Mouse (Mus musculus) heart, embryonic 10.5 days (tissue): Measurements from ENCODE around the gene Arhgap24. TPM values are rescaled to one million over a fixed set of nuclear protein-coding genes. Genes with fewer than 3 reads are reported as not detected.
A peak's percentile ranks its signal among the peaks of the same experiment; 100 is the strongest.
"Not testable (repeated sequence)": the region's sequence is repeated elsewhere in the genome, so short reads cannot be mapped to it uniquely, and the experiment has no call there.

Experiments used
- DNase-seq: peaks from one replicate; pipeline ENCODE4 v3.0.0-alpha.2; 2017; ENCODE audit warnings: low spot score
- H3K27ac ChIP-seq: fragments of 300-500 bp; sonication (generic); 2 replicates; pipeline ENCODE4 v1.5.1; 2016; ENCODE audit warnings: mild to moderate bottlenecking
- H3K27me3 ChIP-seq: fragments of 300-500 bp; sonication (generic); 2 replicates; pipeline ENCODE4 v1.6.1; 2016; ENCODE audit warnings: mild to moderate bottlenecking; ENCODE audit not compliant: poor library complexity, insufficient read depth, severe bottlenecking
- H3K36me3 ChIP-seq: fragments of 300-500 bp; sonication (generic); 2 replicates; pipeline ENCODE4 v1.6.1; 2016; ENCODE audit warnings: mild to moderate bottlenecking, moderate library complexity
- H3K4me1 ChIP-seq: fragments of 300-500 bp; sonication (generic); 2 replicates; pipeline ENCODE4 v1.6.1; 2016; ENCODE audit warnings: mild to moderate bottlenecking
- H3K4me3 ChIP-seq: fragments of 300-500 bp; sonication (generic); 2 replicates; pipeline ENCODE4 v1.5.1; 2016; ENCODE audit warnings: mild to moderate bottlenecking, moderate library complexity
- H3K9me3 ChIP-seq: fragments of 300-500 bp; sonication (generic); 2 replicates; pipeline ENCODE4 v1.6.1; 2016; ENCODE audit warnings: mild to moderate bottlenecking, moderate library complexity
- WGBS: fragments of 180-500 bp; shearing (Covaris S2); methylation state at CpG from one replicate; pipeline ENCODE4 v1.1.7; 2016; 5-methylcytosine and 5-hydroxymethylcytosine counted together
- polyA plus RNA-seq: library from polyadenylated mRNA; unstranded; fragments of >200 nt; fragmentation: Nextera tagmentation; extraction: Ambion mirVana; gene quantifications from 2 replicates; pipeline ENCODE4 v1.2.1, GENCODE M21; 2016

Gene Arhgap24
- polyA plus RNA-seq, 1 experiment from 2014 or later, result 8.1 TPM

DNA sequence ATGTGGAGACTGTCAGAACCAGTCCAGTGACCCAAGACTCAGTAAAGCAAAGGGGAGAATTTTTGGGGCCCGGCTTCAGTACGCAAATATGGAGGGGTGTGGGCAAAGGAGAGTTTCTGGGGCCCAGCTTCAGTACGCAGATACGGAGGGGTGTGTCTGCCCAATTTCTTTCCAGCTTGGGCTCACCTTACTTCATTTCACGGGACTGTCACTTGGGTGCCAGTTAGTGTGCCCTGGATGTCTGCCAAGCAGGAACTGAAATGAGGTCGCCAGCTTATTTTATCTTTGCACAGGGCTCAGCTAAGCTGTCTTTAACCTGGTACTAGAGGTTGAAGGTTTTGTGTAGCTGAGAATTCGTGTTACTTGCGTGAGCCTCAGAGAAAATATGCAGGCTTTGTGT lies 344.3 kb downstream of the Arhgap24 start:
- Histone ChIP-seq H3K36me3 (no peaks in the 10 kb centered on the region), H3K27me3 (no peaks in the 10 kb centered on the region), H3K27ac (no peak overlapping the region), H3K4me1 (no peaks in the 10 kb centered on the region), H3K9me3 (no peaks in the 10 kb centered on the region), H3K4me3 (no peak overlapping the region)
- no peak for DNase-seq
- WGBS, result 70% methylated on average over 8 of the region's 8 CpGs

DNA sequence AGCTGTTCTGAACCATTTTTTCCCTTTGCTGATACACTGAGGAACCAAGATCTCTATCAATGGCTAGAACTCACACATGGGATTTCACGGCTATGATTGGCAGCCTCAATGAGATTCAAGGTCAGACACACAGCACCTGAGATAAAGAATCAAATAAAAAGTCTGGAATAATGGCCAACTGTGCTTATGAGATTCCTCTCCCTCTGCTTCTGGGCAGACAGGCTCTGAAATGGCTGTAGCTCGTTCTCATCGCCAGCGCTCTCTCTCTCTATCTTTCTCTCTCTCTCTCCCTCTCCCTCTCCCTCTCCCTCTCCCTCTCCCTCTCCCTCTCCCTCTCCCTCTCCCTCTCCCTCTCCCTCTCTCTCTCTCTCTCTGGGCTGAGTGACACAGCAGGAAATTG lies 357.9 kb downstream of the Arhgap24 start:
- Histone ChIP-seq H3K4me3 (no peak overlapping the region), H3K4me1 (peaks cover 8% of the 10 kb centered on the region), H3K27ac (no peak overlapping the region), H3K9me3 (no peaks in the 10 kb centered on the region), H3K36me3 (no peaks in the 10 kb centered on the region), H3K27me3 (no peaks in the 10 kb centered on the region)
- no peak for DNase-seq
- 66% methylated on average over 4 of the region's 4 CpGs for WGBS

DNA sequence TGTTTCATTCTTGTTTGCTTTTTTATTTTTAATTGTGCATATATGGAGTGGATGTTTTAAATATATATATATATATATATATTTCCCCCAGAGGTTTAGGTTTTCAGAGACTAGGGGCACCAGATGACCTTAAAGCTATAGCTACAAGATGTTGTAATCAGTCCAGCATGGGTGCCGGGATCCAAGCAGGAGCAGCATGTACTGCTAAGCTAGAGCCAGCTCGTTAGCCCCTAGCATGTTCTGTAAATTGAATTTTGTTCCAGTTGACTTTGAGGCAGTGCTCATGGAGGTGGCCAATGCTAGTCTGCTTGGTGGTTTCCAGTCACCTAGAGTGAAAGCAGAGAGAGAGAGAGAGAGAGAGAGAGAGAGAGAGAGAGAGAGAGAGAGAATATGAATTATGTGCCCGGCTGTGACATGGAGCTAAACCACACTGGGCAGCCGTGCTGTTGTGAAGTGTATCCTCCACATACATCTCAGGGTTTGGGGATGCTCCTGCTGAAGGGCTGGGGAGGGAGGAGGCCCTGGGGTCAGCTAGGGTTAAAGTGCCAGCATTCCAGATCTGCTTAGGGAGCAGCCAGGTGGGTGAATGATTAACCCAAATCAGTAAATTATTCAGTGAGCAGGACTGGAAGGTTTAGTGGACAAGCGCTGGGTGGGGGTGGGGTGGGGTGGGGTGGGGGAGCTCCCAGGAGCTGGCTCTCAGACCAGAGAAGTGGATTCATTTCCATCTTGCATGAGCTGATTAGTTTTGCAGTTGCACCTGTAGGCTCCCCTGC lies 362.9 kb downstream of the Arhgap24 start:
- Histone ChIP-seq H3K27me3 (no peaks in the 10 kb centered on the region), H3K4me1 (peaks cover 37% of the 10 kb centered on the region), H3K4me3 (no peak overlapping the region), H3K36me3 (no peaks in the 10 kb centered on the region), H3K9me3 (no peaks in the 10 kb centered on the region), H3K27ac (no peak overlapping the region)
- 39% methylated on average over 5 of the region's 5 CpGs for WGBS
- DNase-seq, result no peak

DNA sequence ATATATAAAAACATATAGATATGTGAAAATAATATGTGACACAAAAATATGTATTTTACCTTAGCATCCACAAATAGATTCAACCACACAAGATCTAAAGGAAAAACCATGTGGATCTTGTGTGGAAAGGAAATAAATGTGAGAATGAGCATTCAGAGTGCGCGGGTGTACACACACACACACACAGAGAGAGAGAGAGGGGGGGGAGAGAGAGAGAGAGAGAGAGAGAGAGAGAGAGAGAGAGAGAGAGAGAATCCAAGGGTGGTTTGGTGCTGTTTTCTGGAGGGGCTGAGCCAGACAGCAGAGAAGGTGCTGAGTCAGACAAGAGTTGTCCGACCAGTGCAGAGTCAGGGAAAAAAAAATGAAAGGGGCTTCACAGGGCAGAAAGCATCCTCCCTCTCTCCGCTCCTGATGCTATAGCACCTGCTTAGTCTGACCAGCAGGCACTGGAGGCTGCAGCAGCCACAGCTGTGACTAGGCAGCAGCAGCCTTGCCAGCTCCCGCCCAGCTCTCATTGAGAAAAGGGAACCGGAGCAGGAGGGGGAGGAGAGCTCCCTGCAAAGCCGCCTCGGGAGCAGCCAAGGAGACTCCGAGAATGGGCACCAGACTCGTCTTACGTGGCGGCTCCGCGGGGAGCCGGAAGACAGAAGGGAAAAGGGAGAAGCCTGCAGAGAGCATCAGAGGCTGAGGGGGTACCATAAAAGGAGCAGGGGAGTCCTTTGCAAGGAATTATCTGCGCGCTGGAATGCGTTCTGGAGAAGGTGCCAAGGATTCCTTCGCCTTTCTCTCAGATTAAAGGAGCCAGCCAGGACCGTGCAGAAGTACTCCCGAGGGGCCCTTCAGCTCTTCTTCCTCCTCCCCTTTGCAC lies 363.8 kb downstream of the Arhgap24 start:
- Histone ChIP-seq H3K27me3 (no peaks in the 10 kb centered on the region), H3K9me3 (no peaks in the 10 kb centered on the region), H3K27ac (peak overlapping the region; percentile 84), H3K36me3 (no peaks in the 10 kb centered on the region), H3K4me3 (peak overlapping the region; percentile 62), H3K4me1 (peaks cover 37% of the 10 kb centered on the region)
- 2% methylated on average over 21 of the region's 21 CpGs for WGBS
- DNase-seq, result peak; percentile 87

DNA sequence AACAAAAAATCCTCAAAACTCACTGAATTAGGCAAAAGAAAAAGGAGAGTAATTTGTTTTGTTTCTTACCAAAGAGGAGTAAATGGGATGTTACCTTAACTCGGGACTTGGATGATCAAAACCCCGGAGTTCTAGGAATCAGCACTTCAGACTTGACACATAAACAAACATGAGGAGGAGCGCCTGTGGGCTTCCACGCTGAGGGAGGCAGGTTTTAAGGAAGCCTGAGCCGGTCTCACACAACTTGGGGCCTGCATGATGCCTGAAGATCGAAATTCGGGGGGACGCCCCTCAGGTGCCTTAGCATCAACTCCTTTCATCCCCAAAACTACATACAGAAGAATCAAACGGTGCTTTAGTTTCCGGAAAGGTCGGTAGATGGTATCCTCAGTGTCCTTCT lies 364.6 kb downstream of the Arhgap24 start:
- Histone ChIP-seq H3K9me3 (no peaks in the 10 kb centered on the region), H3K4me3 (peak overlapping the region; percentile 62), H3K27ac (peak overlapping the region; percentile 84; the same call in 1 of the 2 replicates), H3K36me3 (no peaks in the 10 kb centered on the region), H3K4me1 (peaks cover 34% of the 10 kb centered on the region), H3K27me3 (no peaks in the 10 kb centered on the region)
- 13% methylated on average over 11 of the region's 11 CpGs for WGBS
- no peak for DNase-seq

DNA sequence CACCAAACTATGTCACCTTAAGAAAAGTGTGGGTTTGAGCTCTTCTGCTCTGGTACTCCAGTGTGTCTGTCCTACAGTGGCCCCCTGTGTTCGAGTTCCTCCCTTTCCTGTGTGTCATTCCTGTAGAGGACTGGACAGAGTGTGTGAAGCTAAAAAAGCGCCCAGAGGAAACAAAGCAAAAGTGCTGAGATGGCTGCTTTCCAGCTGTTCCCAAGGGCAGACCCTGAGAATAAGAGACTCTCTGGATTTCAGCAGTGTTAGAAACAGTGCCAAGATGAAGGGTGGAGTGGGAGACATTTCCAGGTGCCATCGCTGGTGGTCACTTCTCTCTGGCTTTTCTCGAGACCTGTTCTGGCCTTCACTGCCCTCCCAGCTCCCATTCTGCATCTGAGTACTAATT lies 366.7 kb downstream of the Arhgap24 start:
- 66% methylated on average over 4 of the region's 4 CpGs for WGBS
- H3K4me3 ChIP-seq, result no peak overlapping the region
- H3K27ac ChIP-seq, result 0 out of 2 replicates have a peak overlapping the region, but pooled peaks have one; percentile 16
- DNase-seq, result no peak
- no peaks in the 10 kb centered on the region for H3K27me3 ChIP-seq
- H3K4me1 ChIP-seq, result peaks cover 30% of the 10 kb centered on the region
- no peaks in the 10 kb centered on the region for H3K36me3 ChIP-seq
- no peaks in the 10 kb centered on the region for H3K9me3 ChIP-seq

DNA sequence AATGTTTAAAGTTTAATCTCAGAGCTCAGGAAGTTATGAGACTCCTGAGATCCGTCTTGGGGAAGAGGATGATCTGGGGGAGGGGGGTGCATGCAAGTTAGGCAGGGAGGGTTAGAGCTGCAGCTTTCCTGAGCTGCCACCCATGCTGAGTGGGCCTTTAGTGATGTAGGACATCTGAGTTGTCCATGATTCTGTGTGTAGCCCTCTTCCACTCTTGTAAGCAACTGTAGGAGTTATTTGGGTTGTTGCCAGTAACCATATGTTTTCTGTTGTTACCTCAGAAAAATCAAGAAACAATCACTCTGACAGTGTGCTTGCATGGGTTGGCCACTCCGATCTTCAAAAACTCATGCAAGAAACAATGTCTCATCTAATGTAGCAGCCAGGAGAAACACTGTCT lies 370.6 kb downstream of the Arhgap24 start:
- H3K36me3 ChIP-seq, result no peaks in the 10 kb centered on the region
- WGBS, result 77% methylated on average over 2 of the region's 2 CpGs
- H3K4me3 ChIP-seq, result no peak overlapping the region

DNA sequence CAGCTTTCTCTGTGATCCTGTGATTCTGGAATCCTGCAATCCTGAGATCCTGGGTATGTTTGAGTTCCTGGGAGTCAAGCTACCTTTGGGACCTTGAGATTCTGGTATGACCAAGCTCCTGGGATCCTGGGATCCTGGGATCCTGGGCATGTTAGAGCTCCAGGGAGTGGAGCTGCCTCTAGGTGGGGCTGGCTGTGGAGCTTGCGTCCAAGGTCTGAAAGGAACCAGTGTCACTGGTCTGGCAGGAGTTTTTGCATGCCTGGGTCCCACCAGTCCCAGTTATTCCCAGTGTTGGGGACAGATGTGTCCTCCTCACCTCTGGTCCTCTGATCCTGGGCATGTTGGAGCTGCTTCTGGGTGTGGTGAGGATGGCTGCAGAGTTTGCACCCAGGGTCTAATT lies 372.6 kb downstream of the Arhgap24 start:
- H3K4me3 ChIP-seq, result no peak overlapping the region
- H3K27me3 ChIP-seq, result no peaks in the 10 kb centered on the region
- 77% methylated on average over 1 of the region's 1 CpGs for WGBS
- no peaks in the 10 kb centered on the region for H3K36me3 ChIP-seq
- no peak overlapping the region for H3K27ac ChIP-seq
- peaks cover 4% of the 10 kb centered on the region; the same call in 1 of the 2 replicates for H3K4me1 ChIP-seq
- DNase-seq, result no peak
- H3K9me3 ChIP-seq, result no peaks in the 10 kb centered on the region

More for the DNA sequence above, 370.6 kb downstream of the Arhgap24 start:
- DNase-seq, result no peak
- H3K4me1 ChIP-seq, result peaks cover 15% of the 10 kb centered on the region
- H3K27me3 ChIP-seq, result no peaks in the 10 kb centered on the region
- no peak overlapping the region for H3K27ac ChIP-seq
- no peaks in the 10 kb centered on the region for H3K9me3 ChIP-seq

DNA sequence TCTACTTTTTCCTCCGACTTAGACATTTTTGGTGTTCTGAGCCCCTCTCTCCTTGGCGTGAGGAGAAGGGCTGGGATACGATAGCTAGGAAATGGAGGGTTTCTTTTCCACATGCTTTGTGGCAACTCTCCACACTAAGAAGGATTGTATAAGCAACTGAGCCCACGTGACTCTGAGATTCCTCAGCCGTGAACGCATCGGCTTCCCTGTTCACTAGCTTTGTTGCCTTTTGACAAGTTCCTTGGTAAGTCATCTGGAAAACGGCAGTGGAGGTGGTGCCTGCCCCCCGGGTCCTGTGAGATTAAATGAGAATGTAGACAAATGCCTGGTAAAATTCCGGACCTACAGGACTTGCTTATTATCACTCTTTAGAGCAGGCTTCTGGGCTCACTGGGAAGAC lies 374.6 kb downstream of the Arhgap24 start:
- no peak overlapping the region for H3K4me3 ChIP-seq
- H3K9me3 ChIP-seq, result no peaks in the 10 kb centered on the region
- H3K36me3 ChIP-seq, result no peaks in the 10 kb centered on the region
- WGBS, result 49% methylated on average over 10 of the region's 10 CpGs
- no peaks in the 10 kb centered on the region for H3K27me3 ChIP-seq
- H3K27ac ChIP-seq, result no peak overlapping the region
- H3K4me1 ChIP-seq, result peaks cover 4% of the 10 kb centered on the region; the same call in 1 of the 2 replicates
- no peak for DNase-seq

DNA sequence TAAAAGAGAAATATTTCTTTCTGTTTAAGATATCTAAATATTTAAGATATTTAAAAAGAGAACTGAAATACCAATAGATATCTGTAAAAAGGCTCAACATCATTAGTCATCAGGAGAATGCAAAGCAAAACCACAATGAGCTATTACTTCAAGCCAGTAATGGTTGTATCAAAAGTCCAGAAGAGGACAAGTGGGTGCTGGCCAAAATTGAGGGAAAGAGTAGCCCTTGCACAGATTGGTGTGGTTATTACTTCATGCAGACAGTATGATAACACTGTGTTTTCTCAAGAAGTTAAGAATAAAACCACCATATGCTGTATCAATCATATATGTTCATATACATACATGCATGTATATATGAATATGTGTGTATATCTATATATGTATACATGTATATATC lies 376.9 kb downstream of the Arhgap24 start:
- peaks cover 4% of the 10 kb centered on the region; the same call in 1 of the 2 replicates for H3K4me1 ChIP-seq
- no peak overlapping the region for H3K27ac ChIP-seq
- DNase-seq, result no peak
- no peaks in the 10 kb centered on the region; the same call in 1 of the 2 replicates for H3K36me3 ChIP-seq
- H3K9me3 ChIP-seq, result no peaks in the 10 kb centered on the region
- no peaks in the 10 kb centered on the region for H3K27me3 ChIP-seq
- H3K4me3 ChIP-seq, result no peak overlapping the region

DNA sequence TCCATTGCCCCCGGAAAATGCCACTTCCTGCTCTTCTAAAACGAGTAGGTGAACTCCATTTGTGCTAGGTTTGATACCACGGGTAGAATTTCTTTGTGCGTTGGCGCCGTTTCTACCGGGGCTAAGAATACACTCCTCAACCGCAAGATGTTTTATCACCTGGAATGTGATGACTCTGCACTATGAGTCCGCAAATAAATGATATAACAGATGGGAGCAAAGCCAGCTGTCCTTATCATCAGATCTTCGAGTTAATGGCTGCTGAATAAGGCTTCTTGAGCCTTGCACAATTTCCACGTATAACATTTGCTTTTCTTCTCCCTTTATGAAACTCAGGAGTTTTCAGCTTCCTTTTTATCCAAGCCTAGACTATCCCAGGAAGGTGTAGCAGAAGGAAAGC lies 378.6 kb downstream of the Arhgap24 start:
- H3K27ac ChIP-seq, result no peak overlapping the region
- WGBS, result 80% methylated on average over 11 of the region's 11 CpGs
- H3K4me1 ChIP-seq, result peaks cover 4% of the 10 kb centered on the region; the same call in 1 of the 2 replicates
- no peaks in the 10 kb centered on the region; the same call in 1 of the 2 replicates for H3K36me3 ChIP-seq
- DNase-seq, result no peak
- no peak overlapping the region for H3K4me3 ChIP-seq
- H3K27me3 ChIP-seq, result no peaks in the 10 kb centered on the region
- H3K9me3 ChIP-seq, result no peaks in the 10 kb centered on the region

DNA sequence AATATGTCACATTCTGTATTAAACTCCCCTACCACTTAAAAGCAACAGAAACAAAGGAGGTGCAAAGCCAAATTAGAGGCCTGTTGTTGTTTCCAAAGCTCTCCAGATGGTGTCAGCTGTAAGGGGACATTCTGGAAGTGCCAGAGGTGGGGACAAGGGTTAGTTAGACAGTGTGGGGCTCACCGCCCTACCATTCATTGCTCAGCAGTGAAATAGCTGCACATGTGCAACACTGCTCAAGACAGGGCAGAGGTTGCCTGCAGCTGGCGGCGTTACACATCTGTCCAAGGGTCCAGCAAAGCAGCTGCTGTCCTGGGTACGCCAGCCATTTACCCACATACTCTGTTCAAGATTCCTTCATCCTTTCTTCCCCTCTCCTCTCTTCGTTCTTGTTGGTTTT lies 387.0 kb downstream of the Arhgap24 start:
- Histone ChIP-seq H3K36me3 (no peaks in the 10 kb centered on the region), H3K4me1 (peaks cover 4% of the 10 kb centered on the region; the same call in 1 of the 2 replicates), H3K27ac (no peak overlapping the region), H3K27me3 (no peaks in the 10 kb centered on the region), H3K9me3 (no peaks in the 10 kb centered on the region), H3K4me3 (no peak overlapping the region)
- no peak for DNase-seq
- 63% methylated on average over 5 of the region's 5 CpGs for WGBS

DNA sequence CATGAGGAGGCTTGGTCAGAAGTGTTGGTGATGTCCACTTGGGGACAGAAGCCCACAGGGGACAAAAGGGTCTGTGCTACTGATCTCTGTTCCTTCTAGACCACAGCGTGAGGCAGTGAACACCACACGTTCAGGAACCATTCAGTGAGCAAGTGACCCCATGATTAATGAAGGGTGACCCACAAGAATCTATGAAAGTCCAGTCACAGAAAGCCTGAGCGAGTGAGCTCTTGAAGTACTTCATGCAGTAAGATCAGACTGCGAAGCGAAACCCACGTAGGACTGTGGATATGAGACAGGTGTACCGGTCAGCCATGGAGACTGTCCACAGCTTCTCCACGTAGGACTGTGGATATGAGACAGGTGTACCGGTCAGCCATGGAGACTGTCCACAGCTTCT lies 391.8 kb downstream of the Arhgap24 start:
- not testable (repeated sequence) for H3K27ac ChIP-seq, H3K36me3 ChIP-seq
- 84% methylated on average over 9 of the region's 9 CpGs for WGBS

More for the DNA sequence above, 391.8 kb downstream of the Arhgap24 start:
- not testable (repeated sequence) for H3K4me3 ChIP-seq, H3K27me3 ChIP-seq, DNase-seq, H3K9me3 ChIP-seq, H3K4me1 ChIP-seq
